Mouse (Mus musculus) adrenal gland, adult 2 months (tissue): ENCODE results near the gene Arid1b. TPM values are rescaled to one million over a fixed set of nuclear protein-coding genes. Genes with fewer than 3 reads are reported as not detected.

Experiments
- DNase-seq: peaks from one replicate; pipeline ENCODE4 v3.0.0; 2021
- polyA plus RNA-seq: library from polyadenylated mRNA; depleted of rRNA; stranded (reverse); fragments of >200 nt; gene quantifications from 2 replicates; pipeline ENCODE4 v1.2.3, GENCODE M21; 2012
- total RNA-seq, 2 experiments: library from RNA; stranded (reverse); gene quantifications; 2 replicates each; pipeline ENCODE4 v1.2.3; 2021

The Arid1b gene
- total and polyA plus RNA-seq, 3 experiments, result 52.1 to 174 (median 83.8) TPM

- DNase-seq, result peak; percentile 99
Observed at GRCm38 (mm10) chr17:5189551-5190351, 195.6 kb downstream of the Arid1b start.

- no peak for DNase-seq
Observed at GRCm38 (mm10) chr17:5190367-5190766, 196.2 kb downstream of the Arid1b start.

- DNase-seq, result peak; percentile 70
Observed at GRCm38 (mm10) chr17:5194157-5194916, 200.2 kb downstream of the Arid1b start.

GRCm38 (mm10) chr17:5195397-5195796 is 201.3 kb downstream of the Arid1b start:
- no peak for DNase-seq

- no peak for DNase-seq
Observed at GRCm38 (mm10) chr17:5196005-5196404, 201.9 kb downstream of the Arid1b start.

GRCm38 (mm10) chr17:5196508-5196907 is 202.4 kb downstream of the Arid1b start:
- no peak for DNase-seq

- no peak for DNase-seq
Observed at GRCm38 (mm10) chr17:5197083-5197482, 203.0 kb downstream of the Arid1b start.

- DNase-seq, result no peak
Observed at GRCm38 (mm10) chr17:5197765-5198164, 203.6 kb downstream of the Arid1b start.

GRCm38 (mm10) chr17:5198252-5198651 is 204.1 kb downstream of the Arid1b start:
- no peak for DNase-seq

GRCm38 (mm10) chr17:5198811-5199210 is 204.7 kb downstream of the Arid1b start:
- no peak for DNase-seq

GRCm38 (mm10) chr17:5200638-5201037 is 206.5 kb downstream of the Arid1b start:
- DNase-seq, result no peak

- DNase-seq, result peak; percentile 76
Observed at GRCm38 (mm10) chr17:5201859-5202598, 207.9 kb downstream of the Arid1b start.

GRCm38 (mm10) chr17:5202756-5203155 is 208.6 kb downstream of the Arid1b start:
- DNase-seq, result no peak

- no peak for DNase-seq
Observed at GRCm38 (mm10) chr17:5203346-5204102, 209.4 kb downstream of the Arid1b start.

GRCm38 (mm10) chr17:5204103-5204665 is 210.1 kb downstream of the Arid1b start:
- DNase-seq, result no peak

GRCm38 (mm10) chr17:5205163-5205581 is 211.0 kb downstream of the Arid1b start:
- no peak for DNase-seq

GRCm38 (mm10) chr17:5206731-5207130 is 212.6 kb downstream of the Arid1b start:
- DNase-seq, result peak; percentile 75

GRCm38 (mm10) chr17:5207881-5208280 is 213.7 kb downstream of the Arid1b start:
- no peak for DNase-seq

- no peak for DNase-seq
Observed at GRCm38 (mm10) chr17:5208362-5208761, 214.2 kb downstream of the Arid1b start.

- DNase-seq, result no peak
Observed at GRCm38 (mm10) chr17:5209076-5209475, 214.9 kb downstream of the Arid1b start.

- peak; percentile 74 for DNase-seq
Observed at GRCm38 (mm10) chr17:5210101-5210727, 216.1 kb downstream of the Arid1b start.
